Mouse (Mus musculus): Measurements from ENCODE around the gene Tekt5. TPM values are rescaled to one million over a fixed set of nuclear protein-coding genes. Genes with fewer than 3 reads are reported as not detected.
A peak's percentile ranks its signal among the peaks of the same experiment; 100 is the strongest.

Gene Tekt5
- 0.08 and 0.14 TPM in 2 replicates for polyA plus RNA-seq (2012; rRNA removed)

- Histone ChIP-seq H3K4me3 (ENCODE audit: extremely low read depth, insufficient read depth, insufficient read length) (no peak within 1 kb of the TSS), H3K27me3 (ENCODE audit: control insufficient read depth, insufficient read depth, low read length) (no peaks in the 10 kb centered on the region), H3K27ac (ENCODE audit: insufficient read depth, low read length) (no peak within 1 kb of the TSS), H3K36me3 (ENCODE audit: control insufficient read depth, insufficient read depth, low read length) (no peaks in the 10 kb centered on the region), H3K4me1 (ENCODE audit: control insufficient read depth, insufficient read depth, insufficient read length) (no peaks in the 10 kb centered on the region; the same call in 1 of the 2 replicates)
- DNase-seq (ENCODE audit: low read depth in 1 of 2, low spot score in 2 of 2), result peak in 1 of 2 experiments; percentile 47
- TF ChIP-seq POLR2A (IDR thresholded peaks at IDR 0.05; ENCODE audit: low read depth, low read length), result no peak
- TF ChIP-seq CTCF (IDR thresholded peaks at IDR 0.05; ENCODE audit: extremely low read depth, insufficient read depth, insufficient read length, insufficient replicate concordance), result peak; percentile 64; the same call in 1 of the 2 replicates
- WGBS, result 43% methylated on average over 37 of the region's 37 CpGs
Observed at GRCm38 (mm10) chr16:10394699-10395540, at the start of gene Tekt5. Tekt5 (minus strand) TSS chr16:10395490.

GRCm38 (mm10) chr16:10443723-10444122 is 48.4 kb upstream of the Tekt5 start:
- Histone ChIP-seq H3K4me3 (ENCODE audit: extremely low read depth, insufficient read depth, insufficient read length) (no peak overlapping the region), H3K27ac (ENCODE audit: insufficient read depth, low read length) (no peak overlapping the region), H3K36me3 (ENCODE audit: control insufficient read depth, insufficient read depth, low read length) (no peaks in the 10 kb centered on the region), H3K4me1 (ENCODE audit: control insufficient read depth, insufficient read depth, insufficient read length) (peaks cover 4% of the 10 kb centered on the region; the same call in 1 of the 2 replicates), H3K27me3 (ENCODE audit: control insufficient read depth, insufficient read depth, low read length) (no peaks in the 10 kb centered on the region)
- DNase-seq (ENCODE audit: low read depth in 1 of 2, low spot score in 2 of 2), result no peak
- TF ChIP-seq POLR2A (IDR thresholded peaks at IDR 0.05; ENCODE audit: low read depth, low read length) (no peak), CTCF (IDR thresholded peaks at IDR 0.05; ENCODE audit: extremely low read depth, insufficient read depth, insufficient read length, insufficient replicate concordance) (no peak)

- no peaks in the 10 kb centered on the region for H3K27me3 ChIP-seq (ENCODE audit: control insufficient read depth, insufficient read depth, low read length)
- no peak overlapping the region for H3K27ac ChIP-seq (ENCODE audit: insufficient read depth, low read length)
- 62% methylated on average over 4 of the region's 4 CpGs for WGBS
- TF ChIP-seq CTCF (IDR thresholded peaks at IDR 0.05; ENCODE audit: extremely low read depth, insufficient read depth, insufficient read length, insufficient replicate concordance), result no peak
- H3K4me3 ChIP-seq (ENCODE audit: extremely low read depth, insufficient read depth, insufficient read length), result no peak overlapping the region
- DNase-seq (ENCODE audit: low read depth in 1 of 2, low spot score in 2 of 2), result no peak
- H3K36me3 ChIP-seq (ENCODE audit: control insufficient read depth, insufficient read depth, low read length), result no peaks in the 10 kb centered on the region
- H3K4me1 ChIP-seq (ENCODE audit: control insufficient read depth, insufficient read depth, insufficient read length), result no peaks in the 10 kb centered on the region
Observed at GRCm38 (mm10) chr16:10441761-10442160, 46.5 kb upstream of the Tekt5 start.

- Histone ChIP-seq H3K27me3 (ENCODE audit: control insufficient read depth, insufficient read depth, low read length) (no peaks in the 10 kb centered on the region), H3K36me3 (ENCODE audit: control insufficient read depth, insufficient read depth, low read length) (no peaks in the 10 kb centered on the region), H3K4me3 (ENCODE audit: extremely low read depth, insufficient read depth, insufficient read length) (no peak overlapping the region), H3K4me1 (ENCODE audit: control insufficient read depth, insufficient read depth, insufficient read length) (no peaks in the 10 kb centered on the region), H3K27ac (ENCODE audit: insufficient read depth, low read length) (no peak overlapping the region)
- 43% methylated on average over 6 of the region's 6 CpGs for WGBS
- no peak for DNase-seq (ENCODE audit: low read depth in 1 of 2, low spot score in 2 of 2)
- TF ChIP-seq POLR2A (IDR thresholded peaks at IDR 0.05; ENCODE audit: low read depth, low read length), result no peak
- TF ChIP-seq CTCF (IDR thresholded peaks at IDR 0.05; ENCODE audit: extremely low read depth, insufficient read depth, insufficient read length, insufficient replicate concordance), result no peak
Observed at GRCm38 (mm10) chr16:10441328-10441727, 46.0 kb upstream of the Tekt5 start.

- H3K36me3 ChIP-seq (ENCODE audit: control insufficient read depth, insufficient read depth, low read length), result no peaks in the 10 kb centered on the region
- peaks cover 10% of the 10 kb centered on the region; the same call in 1 of the 2 replicates for H3K4me1 ChIP-seq (ENCODE audit: control insufficient read depth, insufficient read depth, insufficient read length)
- no peak overlapping the region for H3K4me3 ChIP-seq (ENCODE audit: extremely low read depth, insufficient read depth, insufficient read length)
- H3K27me3 ChIP-seq (ENCODE audit: control insufficient read depth, insufficient read depth, low read length), result no peaks in the 10 kb centered on the region
- no peak overlapping the region; the same call in 1 of the 2 replicates for H3K27ac ChIP-seq (ENCODE audit: insufficient read depth, low read length)
- DNase-seq (ENCODE audit: low read depth in 1 of 2, low spot score in 2 of 2), result no peak
- WGBS, result 61% methylated on average over 5 of the region's 5 CpGs
- TF ChIP-seq CTCF (IDR thresholded peaks at IDR 0.05; ENCODE audit: extremely low read depth, insufficient read depth, insufficient read length, insufficient replicate concordance), result no peak
- no peak for TF ChIP-seq POLR2A (IDR thresholded peaks at IDR 0.05; ENCODE audit: low read depth, low read length)
Observed at GRCm38 (mm10) chr16:10438055-10438454, 42.8 kb upstream of the Tekt5 start.

GRCm38 (mm10) chr16:10436166-10436565 is 40.9 kb upstream of the Tekt5 start:
- H3K27me3 ChIP-seq (ENCODE audit: control insufficient read depth, insufficient read depth, low read length), result no peaks in the 10 kb centered on the region
- DNase-seq (ENCODE audit: low read depth in 1 of 2, low spot score in 2 of 2), result no peak
- peak overlapping the region; percentile 59 for H3K27ac ChIP-seq (ENCODE audit: insufficient read depth, low read length)
- H3K36me3 ChIP-seq (ENCODE audit: control insufficient read depth, insufficient read depth, low read length), result no peaks in the 10 kb centered on the region
- H3K4me1 ChIP-seq (ENCODE audit: control insufficient read depth, insufficient read depth, insufficient read length), result peaks cover 10% of the 10 kb centered on the region; the same call in 1 of the 2 replicates
- no peak overlapping the region for H3K4me3 ChIP-seq (ENCODE audit: extremely low read depth, insufficient read depth, insufficient read length)
- TF ChIP-seq POLR2A (IDR thresholded peaks at IDR 0.05; ENCODE audit: low read depth, low read length) (no peak), CTCF (IDR thresholded peaks at IDR 0.05; ENCODE audit: extremely low read depth, insufficient read depth, insufficient read length, insufficient replicate concordance) (no peak)
- WGBS, result 74% methylated on average over 6 of the region's 6 CpGs

GRCm38 (mm10) chr16:10433344-10433743 is 38.1 kb upstream of the Tekt5 start:
- Histone ChIP-seq H3K27me3 (ENCODE audit: control insufficient read depth, insufficient read depth, low read length) (no peaks in the 10 kb centered on the region), H3K4me1 (ENCODE audit: control insufficient read depth, insufficient read depth, insufficient read length) (peaks cover 10% of the 10 kb centered on the region; the same call in 1 of the 2 replicates), H3K4me3 (ENCODE audit: extremely low read depth, insufficient read depth, insufficient read length) (no peak overlapping the region), H3K36me3 (ENCODE audit: control insufficient read depth, insufficient read depth, low read length) (no peaks in the 10 kb centered on the region), H3K27ac (ENCODE audit: insufficient read depth, low read length) (peak overlapping the region; percentile 6; the same call in 1 of the 2 replicates)
- 69% methylated on average over 5 of the region's 5 CpGs for WGBS
- TF ChIP-seq POLR2A (IDR thresholded peaks at IDR 0.05; ENCODE audit: low read depth, low read length) (no peak), CTCF (IDR thresholded peaks at IDR 0.05; ENCODE audit: extremely low read depth, insufficient read depth, insufficient read length, insufficient replicate concordance) (no peak)
- DNase-seq (ENCODE audit: low read depth in 1 of 2, low spot score in 2 of 2), result no peak

Data from spleen, adult 2 months (tissue).